Mouse (Mus musculus): ENCODE data around the gene BC049762. TPM values are rescaled to one million over a fixed set of nuclear protein-coding genes. Genes with fewer than 3 reads are reported as not detected.

Gene BC049762
- polyA plus RNA-seq, 1 experiment from 2014 or later, result 0.64 TPM

DNA sequence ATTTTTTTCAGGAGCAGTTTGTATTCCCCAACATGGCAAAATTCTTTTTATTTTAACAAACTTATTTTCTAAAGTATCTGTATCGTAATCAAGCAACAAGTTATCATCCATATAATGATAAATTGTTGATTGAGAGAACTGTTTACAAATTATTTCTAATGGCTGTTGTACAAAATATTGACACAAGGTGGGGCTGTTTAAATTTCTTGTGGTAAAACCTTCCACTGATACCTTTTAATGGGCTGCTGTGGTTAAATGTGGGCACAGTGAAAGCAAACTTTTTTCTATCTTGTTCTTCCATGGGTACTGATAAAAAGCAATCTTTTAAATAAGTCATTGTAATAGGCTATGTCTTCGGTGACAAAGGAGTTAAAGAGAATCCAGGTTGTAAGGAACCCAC lies 19.9 kb downstream of the BC049762 start:
- ATAC-seq (replicated peaks; ENCODE audit: low FRiP score, low TSS enrichment, low read depth) (no peak), DNase-seq (ENCODE audit: low spot score) (no peak)
- Histone ChIP-seq H3K36me3 (ENCODE audit: control insufficient read depth, insufficient read depth, low read length) (no peaks in the 10 kb centered on the region), H3K27ac (ENCODE audit: low read depth) (no peak overlapping the region), H3K4me3 (ENCODE audit: low read depth, low read length) (no peak overlapping the region), H3K27me3 (replicated peaks; ENCODE audit: control insufficient read depth, insufficient read depth, low read length) (no peaks in the 10 kb centered on the region), H3K4me1 (replicated peaks; ENCODE audit: control insufficient read depth, insufficient read depth, low read length) (no peaks in the 10 kb centered on the region), H3K9ac (ENCODE audit: low read length) (no peak overlapping the region), H3K9me3 (ENCODE audit: control insufficient read depth, low read length) (no peaks in the 10 kb centered on the region), H3K4me2 (ENCODE audit: low read length) (no peak overlapping the region)
- 91% methylated on average over 2 of the region's 2 CpGs for WGBS

- H3K4me1 ChIP-seq (replicated peaks; ENCODE audit: control insufficient read depth, insufficient read depth, low read length), result no peaks in the 10 kb centered on the region
- H3K27me3 ChIP-seq (replicated peaks; ENCODE audit: control insufficient read depth, insufficient read depth, low read length), result no peaks in the 10 kb centered on the region
- no peaks in the 10 kb centered on the region for H3K36me3 ChIP-seq (ENCODE audit: control insufficient read depth, insufficient read depth, low read length)
- DNase-seq (ENCODE audit: low spot score) (no peak), ATAC-seq (replicated peaks; ENCODE audit: low FRiP score, low TSS enrichment, low read depth) (no peak)
- H3K4me2 ChIP-seq (ENCODE audit: low read length), result no peak overlapping the region
- H3K4me3 ChIP-seq (ENCODE audit: low read depth, low read length), result no peak overlapping the region
- 86% methylated on average over 9 of the region's 9 CpGs for WGBS
- H3K27ac ChIP-seq (ENCODE audit: low read depth), result no peak overlapping the region
- no peak overlapping the region for H3K9ac ChIP-seq (ENCODE audit: low read length)
- H3K9me3 ChIP-seq (ENCODE audit: control insufficient read depth, low read length), result no peaks in the 10 kb centered on the region
Observed at GRCm38 (mm10) chr11:51234626-51235025, 28.2 kb downstream of the BC049762 start.

DNA sequence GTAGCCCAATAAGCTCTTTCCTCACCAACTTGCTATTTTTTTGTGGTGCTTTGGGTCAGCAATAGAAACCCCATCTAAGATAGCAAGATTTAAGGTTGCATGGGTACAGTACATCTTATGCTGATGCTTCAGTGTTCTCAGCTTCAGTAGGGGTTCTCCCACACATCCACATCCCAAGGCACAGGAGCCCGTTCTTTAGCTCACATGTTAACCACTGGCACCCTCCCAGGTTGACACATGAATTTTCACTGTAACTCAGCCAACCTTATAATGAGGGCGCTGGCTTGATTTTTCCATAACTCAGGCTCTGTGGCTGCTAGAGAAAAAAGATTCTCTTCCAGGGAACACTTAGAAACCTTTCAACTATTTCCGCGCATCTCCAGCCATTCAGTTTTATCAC lies 35.7 kb downstream of the BC049762 start:
- Histone ChIP-seq H3K4me3 (ENCODE audit: low read depth, low read length) (no peak overlapping the region), H3K27me3 (replicated peaks; ENCODE audit: control insufficient read depth, insufficient read depth, low read length) (no peaks in the 10 kb centered on the region), H3K36me3 (ENCODE audit: control insufficient read depth, insufficient read depth, low read length) (no peaks in the 10 kb centered on the region), H3K4me2 (ENCODE audit: low read length) (no peak overlapping the region), H3K9ac (ENCODE audit: low read length) (no peak overlapping the region), H3K27ac (ENCODE audit: low read depth) (no peak overlapping the region), H3K4me1 (replicated peaks; ENCODE audit: control insufficient read depth, insufficient read depth, low read length) (no peaks in the 10 kb centered on the region), H3K9me3 (ENCODE audit: control insufficient read depth, low read length) (no peaks in the 10 kb centered on the region)
- DNase-seq (ENCODE audit: low spot score) (no peak), ATAC-seq (replicated peaks; ENCODE audit: low FRiP score, low TSS enrichment, low read depth) (no peak)
- 86% methylated on average over 4 of the region's 4 CpGs for WGBS

- H3K4me2 ChIP-seq (ENCODE audit: low read length), result no peak within 1 kb of the TSS
- no peak within 1 kb of the TSS for H3K27ac ChIP-seq (ENCODE audit: low read depth)
- ATAC-seq (replicated peaks; ENCODE audit: low FRiP score, low TSS enrichment, low read depth) (no peak), DNase-seq (ENCODE audit: low spot score) (no peak)
- no peaks in the 10 kb centered on the region for H3K36me3 ChIP-seq (ENCODE audit: control insufficient read depth, insufficient read depth, low read length)
- no peaks in the 10 kb centered on the region for H3K4me1 ChIP-seq (replicated peaks; ENCODE audit: control insufficient read depth, insufficient read depth, low read length)
- H3K27me3 ChIP-seq (replicated peaks; ENCODE audit: control insufficient read depth, insufficient read depth, low read length), result no peaks in the 10 kb centered on the region
- H3K9me3 ChIP-seq (ENCODE audit: control insufficient read depth, low read length), result no peaks in the 10 kb centered on the region
- WGBS, result 94% methylated on average over 11 of the region's 11 CpGs
- no peak within 1 kb of the TSS for H3K4me3 ChIP-seq (ENCODE audit: low read depth, low read length)
- no peak within 1 kb of the TSS for H3K9ac ChIP-seq (ENCODE audit: low read length)
Observed at GRCm38 (mm10) chr11:51220308-51220707, 42.5 kb downstream of the BC049762 start, which contains the start of gene Gm12569. Gene Gm12569 (plus strand): TSS chr11:51220473.

GRCm38 (mm10) chr11:51219396-51219980 lies 43.4 kb downstream of the BC049762 start:
- H3K9me3 ChIP-seq (ENCODE audit: control insufficient read depth, low read length), result no peaks in the 10 kb centered on the region
- no peak overlapping the region for H3K4me3 ChIP-seq (ENCODE audit: low read depth, low read length)
- H3K4me2 ChIP-seq (ENCODE audit: low read length), result no peak overlapping the region
- no peak overlapping the region for H3K27ac ChIP-seq (ENCODE audit: low read depth)
- no peaks in the 10 kb centered on the region for H3K4me1 ChIP-seq (replicated peaks; ENCODE audit: control insufficient read depth, insufficient read depth, low read length)
- H3K27me3 ChIP-seq (replicated peaks; ENCODE audit: control insufficient read depth, insufficient read depth, low read length), result no peaks in the 10 kb centered on the region
- H3K9ac ChIP-seq (ENCODE audit: low read length), result no peak overlapping the region
- WGBS, result 86% methylated on average over 12 of the region's 12 CpGs
- DNase-seq (ENCODE audit: low spot score), result no peak
- ATAC-seq (replicated peaks; ENCODE audit: low FRiP score, low TSS enrichment, low read depth), result no peak
- no peaks in the 10 kb centered on the region for H3K36me3 ChIP-seq (ENCODE audit: control insufficient read depth, insufficient read depth, low read length)

GRCm38 (mm10) chr11:51214021-51214420 lies 48.8 kb downstream of the BC049762 start:
- Histone ChIP-seq H3K9ac (ENCODE audit: low read length) (no peak overlapping the region), H3K36me3 (ENCODE audit: control insufficient read depth, insufficient read depth, low read length) (no peaks in the 10 kb centered on the region), H3K4me2 (ENCODE audit: low read length) (no peak overlapping the region), H3K4me3 (ENCODE audit: low read depth, low read length) (no peak overlapping the region), H3K9me3 (ENCODE audit: control insufficient read depth, low read length) (no peaks in the 10 kb centered on the region), H3K27ac (ENCODE audit: low read depth) (no peak overlapping the region), H3K27me3 (replicated peaks; ENCODE audit: control insufficient read depth, insufficient read depth, low read length) (no peaks in the 10 kb centered on the region), H3K4me1 (replicated peaks; ENCODE audit: control insufficient read depth, insufficient read depth, low read length) (no peaks in the 10 kb centered on the region)
- DNase-seq (ENCODE audit: low spot score), result no peak
- 89% methylated on average over 7 of the region's 7 CpGs for WGBS
- ATAC-seq (replicated peaks; ENCODE audit: low FRiP score, low TSS enrichment, low read depth), result no peak

GRCm38 (mm10) chr11:51211426-51211825 lies 51.4 kb downstream of the BC049762 start:
- Histone ChIP-seq H3K27ac (ENCODE audit: low read depth) (no peak overlapping the region), H3K4me1 (replicated peaks; ENCODE audit: control insufficient read depth, insufficient read depth, low read length) (no peaks in the 10 kb centered on the region), H3K27me3 (replicated peaks; ENCODE audit: control insufficient read depth, insufficient read depth, low read length) (no peaks in the 10 kb centered on the region), H3K36me3 (ENCODE audit: control insufficient read depth, insufficient read depth, low read length) (no peaks in the 10 kb centered on the region), H3K4me3 (ENCODE audit: low read depth, low read length) (no peak overlapping the region), H3K9ac (ENCODE audit: low read length) (no peak overlapping the region), H3K9me3 (ENCODE audit: control insufficient read depth, low read length) (no peaks in the 10 kb centered on the region), H3K4me2 (ENCODE audit: low read length) (no peak overlapping the region)
- ATAC-seq (replicated peaks; ENCODE audit: low FRiP score, low TSS enrichment, low read depth) (no peak), DNase-seq (ENCODE audit: low spot score) (no peak)
- WGBS, result 80% methylated on average over 5 of the region's 5 CpGs

GRCm38 (mm10) chr11:51207758-51208157 lies 55.1 kb downstream of the BC049762 start:
- Histone ChIP-seq H3K4me2 (ENCODE audit: low read length) (no peak overlapping the region), H3K36me3 (ENCODE audit: control insufficient read depth, insufficient read depth, low read length) (no peaks in the 10 kb centered on the region), H3K27me3 (replicated peaks; ENCODE audit: control insufficient read depth, insufficient read depth, low read length) (no peaks in the 10 kb centered on the region), H3K4me1 (replicated peaks; ENCODE audit: control insufficient read depth, insufficient read depth, low read length) (no peaks in the 10 kb centered on the region), H3K9me3 (ENCODE audit: control insufficient read depth, low read length) (no peaks in the 10 kb centered on the region), H3K9ac (ENCODE audit: low read length) (no peak overlapping the region), H3K4me3 (ENCODE audit: low read depth, low read length) (no peak overlapping the region), H3K27ac (ENCODE audit: low read depth) (no peak overlapping the region)
- no peak for DNase-seq (ENCODE audit: low spot score)
- WGBS, result 69% methylated on average over 3 of the region's 3 CpGs
- ATAC-seq (replicated peaks; ENCODE audit: low FRiP score, low TSS enrichment, low read depth), result no peak

Measured in intestine, embryonic 14.5 days (tissue).